29 mouse cellular contexts compared by ENCODE assay signal in the genomic region with DNA sequence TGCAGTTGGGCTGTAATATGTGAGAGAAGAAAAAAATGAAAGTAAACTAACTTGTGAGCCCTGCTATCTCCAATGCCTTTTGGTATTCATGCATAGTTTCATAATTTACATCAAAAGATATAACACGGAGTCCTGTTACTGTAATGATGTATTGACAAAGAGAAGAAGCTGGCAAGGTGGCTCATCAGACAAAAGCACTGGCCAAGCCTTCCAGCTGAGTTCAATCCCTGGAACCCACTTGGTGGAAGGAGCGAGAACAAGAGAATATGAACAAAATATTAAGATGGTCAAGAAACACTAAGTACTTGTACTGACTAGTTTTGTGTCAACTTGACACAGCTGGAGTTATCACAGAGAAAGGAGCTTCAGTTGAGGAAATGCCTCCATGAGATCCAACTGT. TPM values are rescaled to one million over a fixed set of nuclear protein-coding genes. Genes with fewer than 3 reads are reported as not detected.
"Had no signal": no experiment of that assay in that cellular context is flagged by ENCODE, and none has a peak within 500 bp of the region (broad histone marks: within the 10 kb centered on the region; RNA-seq: fewer than 3 reads in every experiment).

No protein-coding gene starts in this region.

- H3K4me2 ChIP-seq: embryonic facial prominence, embryonic 12.5 days; embryonic facial prominence, embryonic 13.5 days; embryonic facial prominence, embryonic 15.5 days; forebrain, embryonic 12.5 days; forebrain, embryonic 13.5 days; forebrain, embryonic 15.5 days had no signal

- H3K36me3 ChIP-seq: embryonic facial prominence, embryonic 10.5 days; embryonic facial prominence, embryonic 12.5 days; embryonic facial prominence, embryonic 13.5 days; embryonic facial prominence, embryonic 15.5 days; forebrain, embryonic 10.5 days; forebrain, embryonic 12.5 days; forebrain, embryonic 15.5 days had no signal

- H3K9me3 ChIP-seq: embryonic facial prominence, embryonic 10.5 days; embryonic facial prominence, embryonic 12.5 days; embryonic facial prominence, embryonic 13.5 days; embryonic facial prominence, embryonic 15.5 days; forebrain, embryonic 10.5 days; forebrain, embryonic 12.5 days; forebrain, embryonic 13.5 days; forebrain, embryonic 15.5 days had no signal

- H3K4me3 ChIP-seq: embryonic facial prominence, embryonic 10.5 days; embryonic facial prominence, embryonic 12.5 days; embryonic facial prominence, embryonic 13.5 days; embryonic facial prominence, embryonic 15.5 days; erythroblast, embryonic 14.5 days; forebrain, embryonic 10.5 days; forebrain, embryonic 12.5 days; forebrain, embryonic 13.5 days; forebrain, embryonic 15.5 days; gastrocnemius, adult 2 months; heart, adult 2 months had no signal

- H3K9ac ChIP-seq: embryonic facial prominence, embryonic 12.5 days; embryonic facial prominence, embryonic 13.5 days; embryonic facial prominence, embryonic 15.5 days; forebrain, embryonic 12.5 days; forebrain, embryonic 13.5 days; forebrain, embryonic 15.5 days; forebrain, postnatal 0 days had no signal

- DNase-seq: cerebellum, adult 8-10 months; cerebellum, adult 9-10 months; cerebellum, adult 9-11 months; cerebellum, postnatal 10 days; cerebellum, postnatal 14 days; cerebellum, postnatal 25 days; cerebellum, postnatal 36 days; embryo, embryonic 11 days; forebrain, postnatal 0 days; gastrocnemius, adult 2 months; gastrocnemius, postnatal 10 days; gastrocnemius, postnatal 14 days; gastrocnemius, postnatal 25 days; gastrocnemius, postnatal 36 days; heart, adult 11 months; heart, adult 18-20 months; heart, adult 2 months had no signal

- H3K27ac ChIP-seq: embryonic facial prominence, embryonic 10.5 days; embryonic facial prominence, embryonic 12.5 days; embryonic facial prominence, embryonic 13.5 days; embryonic facial prominence, embryonic 15.5 days; forebrain, embryonic 10.5 days; forebrain, embryonic 12.5 days; forebrain, embryonic 13.5 days; forebrain, embryonic 15.5 days; gastrocnemius, adult 2 months; heart, adult 2 months had no signal

- ATAC-seq: forebrain, embryonic 13.5 days; forebrain, embryonic 14.5 days; forebrain, embryonic 15.5 days; forebrain, embryonic 16.5 days; forebrain, postnatal 0 days had no signal

RNA-seq across cellular contexts. Expression of a gene that starts 4.0 kb away (rescaled TPM):
- polyA plus RNA-seq: forebrain, embryonic 11.5 days; forebrain, embryonic 13.5 days; forebrain, embryonic 14.5 days had no signal
